Mouse (Mus musculus) midbrain, embryonic 11.5 days (tissue): Measurements from ENCODE around the gene Gna14. TPM values are rescaled to one million over a fixed set of nuclear protein-coding genes. Genes with fewer than 3 reads are reported as not detected.

ENCODE experiments used
- ATAC-seq: fragments of 200-750 bp; cut with Nextera tagmentation; 2 replicates; pipeline ENCODE4 v1.8.0; 2017; ENCODE audit warnings: moderate TSS enrichment, moderate library complexity; ENCODE audit not compliant: low FRiP score
- DNase-seq: peaks from one replicate; pipeline ENCODE4 v3.0.0; 2015; ENCODE audit warnings: low spot score; ENCODE audit errors: missing footprints
- H3K27ac ChIP-seq: fragments of 300-500 bp; sonication (generic); 2 replicates; pipeline ENCODE4 v1.5.1; 2014; ENCODE audit warnings: low read depth, low read length
- H3K27me3 ChIP-seq: fragments of 300-500 bp; sonication (generic); 2 replicates; pipeline ENCODE4 v1.6.1; 2014; ENCODE audit warnings: mild to moderate bottlenecking, low read length, moderate library complexity, mixed read lengths; ENCODE audit not compliant: control insufficient read depth, insufficient read depth
- H3K36me3 ChIP-seq: fragments of 300-500 bp; sonication (generic); 2 replicates; pipeline ENCODE4 v1.6.1; 2014; ENCODE audit warnings: mild to moderate bottlenecking, low read length, moderate library complexity, mixed read lengths; ENCODE audit not compliant: control insufficient read depth, insufficient read depth
- H3K4me1 ChIP-seq: fragments of 300-500 bp; sonication (generic); 2 replicates; pipeline ENCODE4 v1.6.1; 2014; ENCODE audit warnings: low read length; ENCODE audit not compliant: control insufficient read depth, insufficient read depth
- H3K4me2 ChIP-seq: fragments of 300-500 bp; sonication (generic); 2 replicates; pipeline ENCODE4 v1.6.1; 2014; ENCODE audit warnings: mild to moderate bottlenecking, moderate library complexity
- H3K4me3 ChIP-seq: fragments of 300-500 bp; sonication (generic); 2 replicates; pipeline ENCODE4 v1.5.1; 2014; ENCODE audit warnings: low read depth, low read length
- H3K9ac ChIP-seq: fragments of 300-500 bp; sonication (generic); 2 replicates; pipeline ENCODE4 v1.6.1; 2014; ENCODE audit warnings: low read length
- H3K9me3 ChIP-seq: fragments of 300-500 bp; sonication (generic); 2 replicates; pipeline ENCODE4 v1.6.1; 2016; ENCODE audit warnings: low read length; ENCODE audit not compliant: control insufficient read depth
- WGBS: fragments of 180-500 bp; shearing (Covaris S2); extraction: QIAGEN DNeasy Blood & Tissue Kit; methylation state at CpG from one replicate; pipeline ENCODE4 v1.1.7; 2014; 5-methylcytosine and 5-hydroxymethylcytosine counted together
- polyA plus RNA-seq: library from polyadenylated mRNA; unstranded; fragments of >200 nt; fragmentation: Nextera tagmentation; extraction: Ambion mirVana; gene quantifications from 2 replicates; pipeline ENCODE4 v1.2.1, GENCODE M21; 2014

Gna14 gene
- polyA plus RNA-seq, 1 experiment from 2014 or later: 0.18 TPM

DNA sequence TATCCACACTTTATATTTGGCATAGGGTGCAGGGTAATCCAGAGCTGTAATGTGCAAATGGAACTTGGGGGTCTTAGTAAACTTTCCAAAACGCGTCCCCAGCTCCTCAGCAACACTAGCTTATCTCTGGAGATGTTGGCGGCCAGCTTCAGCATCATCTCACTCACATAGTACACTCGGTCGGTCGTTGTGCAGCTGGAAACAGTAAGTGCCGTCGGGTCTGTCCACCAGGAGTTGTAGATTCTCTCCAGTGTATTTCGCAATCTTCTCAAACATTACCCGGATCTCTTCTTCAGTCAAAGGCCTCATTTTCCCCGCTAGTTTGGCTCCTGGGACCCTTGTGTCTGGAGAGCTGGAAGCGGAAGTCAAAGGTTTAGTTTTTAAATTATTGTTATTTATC, 55.2 kb downstream of the Gna14 start:
- Histone ChIP-seq H3K4me1 (no peaks in the 10 kb centered on the region), H3K9ac (no peak overlapping the region), H3K27me3 (no peaks in the 10 kb centered on the region), H3K27ac (no peak overlapping the region), H3K36me3 (no peaks in the 10 kb centered on the region), H3K4me3 (no peak overlapping the region), H3K9me3 (no peaks in the 10 kb centered on the region), H3K4me2 (no peak overlapping the region)
- ATAC-seq (no peak), DNase-seq (no peak)
- 84% methylated on average over 12 of the region's 12 CpGs for WGBS

- H3K4me3 ChIP-seq: no peak overlapping the region
- ATAC-seq (no peak), DNase-seq (peak; percentile 86)
- H3K27me3 ChIP-seq: no peaks in the 10 kb centered on the region
- no peaks in the 10 kb centered on the region for H3K9me3 ChIP-seq
- WGBS: 29% methylated on average over 7 of the region's 7 CpGs
- H3K4me1 ChIP-seq: no peaks in the 10 kb centered on the region
- no peak overlapping the region for H3K4me2 ChIP-seq
- H3K9ac ChIP-seq: no peak overlapping the region
- no peak overlapping the region for H3K27ac ChIP-seq
- no peaks in the 10 kb centered on the region for H3K36me3 ChIP-seq
Observed at GRCm38 (mm10) chr19:16491497-16491896, 55.9 kb downstream of the Gna14 start.

DNA sequence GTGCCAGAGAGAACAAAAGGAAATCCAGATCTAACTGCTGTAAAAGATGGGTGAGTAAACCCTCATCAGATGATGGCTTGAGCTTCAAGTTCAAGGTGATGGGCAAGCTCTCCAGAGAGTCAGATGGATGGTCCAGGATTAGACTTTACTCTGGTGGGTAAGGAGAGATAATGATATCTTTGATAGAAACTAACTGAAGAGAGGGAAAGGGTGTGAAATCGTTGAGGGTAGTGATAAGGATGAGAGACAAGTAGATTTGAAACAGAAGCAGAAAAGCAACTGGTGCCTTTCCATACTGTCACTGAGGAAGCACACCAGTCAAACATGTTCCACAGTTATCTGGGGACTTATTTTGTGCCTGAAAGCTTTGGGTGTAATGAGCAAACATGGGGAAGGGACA, 56.9 kb downstream of the Gna14 start:
- 77% methylated on average over 1 of the region's 1 CpGs for WGBS
- Histone ChIP-seq H3K4me3 (no peak overlapping the region), H3K27ac (no peak overlapping the region)

DNA sequence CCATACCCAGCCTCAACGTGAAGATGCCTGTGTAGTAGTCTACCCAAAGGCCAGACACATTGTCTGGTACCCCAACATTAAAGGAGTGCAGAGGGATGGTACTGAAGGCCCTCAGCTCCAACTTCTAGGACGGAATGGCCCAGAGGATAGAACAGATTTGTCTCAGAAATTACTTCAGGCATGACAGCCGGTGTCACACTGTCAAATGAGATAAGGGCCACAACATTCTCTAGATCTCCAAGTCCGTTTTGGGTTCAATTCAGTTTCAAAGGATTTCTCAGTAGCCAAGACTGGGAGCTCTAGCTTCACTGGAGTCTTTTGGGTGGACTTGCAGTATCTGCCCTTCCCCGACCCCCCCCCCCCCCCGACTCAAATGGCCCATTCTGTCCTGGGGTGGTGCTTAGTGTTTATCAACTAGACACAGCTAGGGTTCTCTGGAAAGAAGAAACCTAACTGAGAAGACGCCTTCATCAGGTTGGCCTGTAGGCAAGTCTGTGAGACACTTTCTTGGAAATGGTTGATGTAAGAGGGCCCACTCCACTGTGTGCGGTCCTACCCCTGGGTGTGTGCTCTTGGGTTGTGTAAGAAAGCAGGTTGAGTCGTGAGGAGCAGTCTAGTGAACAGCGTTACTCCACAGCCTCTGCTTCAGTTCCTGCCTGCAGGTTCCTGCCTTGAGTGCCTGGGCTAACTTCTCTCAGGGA, 59.4 kb downstream of the Gna14 start:
- no peaks in the 10 kb centered on the region for H3K36me3 ChIP-seq
- no peak overlapping the region for H3K4me2 ChIP-seq
- no peaks in the 10 kb centered on the region for H3K4me1 ChIP-seq
- H3K27me3 ChIP-seq: no peaks in the 10 kb centered on the region
- ATAC-seq (no peak), DNase-seq (no peak)
- WGBS: 89% methylated on average over 10 of the region's 10 CpGs
- no peak overlapping the region for H3K9ac ChIP-seq
- H3K27ac ChIP-seq: no peak overlapping the region
- no peak overlapping the region for H3K4me3 ChIP-seq
- no peaks in the 10 kb centered on the region for H3K9me3 ChIP-seq

More for the DNA sequence above, 56.9 kb downstream of the Gna14 start:
- H3K4me1 ChIP-seq: no peaks in the 10 kb centered on the region
- H3K4me2 ChIP-seq: no peak overlapping the region
- no peak for ATAC-seq
- H3K27me3 ChIP-seq: no peaks in the 10 kb centered on the region
- DNase-seq: no peak
- no peaks in the 10 kb centered on the region for H3K9me3 ChIP-seq
- no peak overlapping the region for H3K9ac ChIP-seq
- no peaks in the 10 kb centered on the region for H3K36me3 ChIP-seq

DNA sequence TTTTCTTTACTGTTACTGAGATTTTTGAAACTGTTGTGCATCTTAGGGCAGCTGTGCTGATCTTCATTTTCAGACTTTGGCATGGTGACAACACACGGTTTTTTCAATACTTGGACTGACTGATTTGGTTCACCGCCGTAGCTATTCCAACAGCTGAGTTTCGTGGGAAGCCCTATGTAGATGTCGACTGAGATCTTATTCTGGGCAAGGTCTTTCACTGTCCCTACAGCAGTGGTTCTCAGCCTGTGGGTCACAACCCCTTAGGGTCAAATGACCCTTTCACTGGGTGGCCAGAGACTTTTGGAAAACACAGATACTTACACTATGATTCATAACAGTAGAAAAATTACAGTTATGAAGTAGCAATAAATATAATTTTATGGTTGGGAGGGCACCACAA, 60.5 kb downstream of the Gna14 start:
- H3K4me3 ChIP-seq: no peak overlapping the region
- no peak overlapping the region for H3K9ac ChIP-seq
- 91% methylated on average over 5 of the region's 5 CpGs for WGBS
- no peak overlapping the region for H3K4me2 ChIP-seq
- H3K4me1 ChIP-seq: no peaks in the 10 kb centered on the region
- ATAC-seq (no peak), DNase-seq (no peak)
- no peaks in the 10 kb centered on the region for H3K27me3 ChIP-seq
- H3K36me3 ChIP-seq: no peaks in the 10 kb centered on the region
- H3K27ac ChIP-seq: no peak overlapping the region
- no peaks in the 10 kb centered on the region for H3K9me3 ChIP-seq

GRCm38 (mm10) chr19:16502054-16502453, 66.5 kb downstream of the Gna14 start:
- DNase-seq (no peak), ATAC-seq (no peak)
- Histone ChIP-seq H3K4me1 (0 out of 2 replicates have a peak, but pooled peaks cover under 1% of the 10 kb centered on the region), H3K4me3 (no peak overlapping the region), H3K36me3 (no peaks in the 10 kb centered on the region), H3K4me2 (no peak overlapping the region), H3K9ac (no peak overlapping the region), H3K27me3 (no peaks in the 10 kb centered on the region), H3K9me3 (no peaks in the 10 kb centered on the region), H3K27ac (no peak overlapping the region)
- WGBS: 72% methylated on average over 5 of the region's 5 CpGs

DNA sequence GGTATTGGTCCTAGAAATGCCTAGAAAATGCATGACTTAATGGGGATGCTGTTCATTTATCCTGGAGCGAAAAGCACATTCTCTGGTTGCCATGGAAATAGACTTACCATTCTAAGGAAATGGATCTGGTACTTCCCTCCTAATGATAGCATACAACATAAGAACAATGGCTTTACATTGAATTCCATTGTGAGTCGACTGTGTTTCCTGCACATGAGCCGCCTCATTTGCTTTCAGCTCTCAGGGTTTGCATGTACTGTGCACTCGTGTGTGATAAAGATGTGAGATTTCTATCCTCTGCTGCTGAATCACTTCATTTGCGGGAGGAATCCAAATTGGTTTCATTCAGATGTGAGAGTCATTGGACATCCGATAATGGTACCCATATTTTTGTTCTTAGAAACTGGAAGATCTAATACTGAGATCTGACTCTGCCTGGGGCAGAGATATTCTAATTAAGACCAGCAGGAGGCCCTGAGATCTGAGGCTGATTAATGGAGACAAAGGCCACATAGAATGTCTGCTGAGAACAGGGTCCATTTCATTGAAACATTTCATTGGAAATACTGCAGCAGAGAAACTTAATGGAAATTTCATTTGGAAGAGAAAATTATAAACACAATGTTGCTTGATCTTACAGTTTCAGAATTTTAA, 71.3 kb downstream of the Gna14 start:
- Histone ChIP-seq H3K4me3 (no peak overlapping the region), H3K27me3 (no peaks in the 10 kb centered on the region), H3K9ac (no peak overlapping the region), H3K9me3 (no peaks in the 10 kb centered on the region), H3K27ac (no peak overlapping the region), H3K4me2 (no peak overlapping the region), H3K36me3 (no peaks in the 10 kb centered on the region), H3K4me1 (0 out of 2 replicates have a peak, but pooled peaks cover 4% of the 10 kb centered on the region)
- ATAC-seq (peak; percentile 81), DNase-seq (peak; percentile 85)
- 30% methylated on average over 6 of the region's 6 CpGs for WGBS

DNA sequence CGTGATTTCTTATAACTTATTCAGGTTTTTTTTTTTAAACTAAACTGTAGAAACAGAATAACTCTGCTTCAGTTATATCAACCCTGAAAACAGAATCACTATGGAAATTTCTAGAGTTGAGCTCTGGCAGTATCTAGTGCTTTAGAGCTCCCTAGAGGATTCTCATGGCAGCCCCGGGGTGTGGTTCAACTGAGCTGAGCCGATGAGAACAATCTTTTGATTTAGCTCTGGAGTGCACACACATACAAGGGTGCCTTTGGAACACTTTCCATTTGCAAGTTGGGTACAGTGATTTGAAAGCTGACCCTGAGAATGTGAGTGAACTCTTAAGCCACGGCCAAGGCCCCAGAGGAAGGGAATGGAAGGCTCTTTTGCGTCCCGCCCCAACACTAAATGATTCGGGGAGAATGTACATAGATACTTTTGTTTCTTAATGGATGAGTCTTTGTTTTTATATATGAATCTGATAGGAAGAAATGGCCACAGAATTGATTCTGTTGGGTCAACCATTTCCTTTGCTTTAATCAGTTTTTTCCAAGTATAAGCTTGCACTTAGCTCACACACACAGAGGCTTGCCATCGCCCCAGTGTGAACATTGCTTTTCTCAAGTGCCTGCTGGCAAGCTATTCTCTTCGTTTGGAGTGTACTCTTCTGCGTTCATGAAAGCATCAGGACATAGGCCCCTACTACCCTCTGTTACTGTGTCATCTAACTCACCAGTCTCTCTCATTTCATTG, 75.0 kb downstream of the Gna14 start:
- H3K27ac ChIP-seq: no peak overlapping the region
- ATAC-seq (no peak), DNase-seq (no peak)
- 0 out of 2 replicates have a peak, but pooled peaks cover 4% of the 10 kb centered on the region for H3K4me1 ChIP-seq
- H3K36me3 ChIP-seq: no peaks in the 10 kb centered on the region
- H3K4me2 ChIP-seq: no peak overlapping the region
- H3K4me3 ChIP-seq: no peak overlapping the region
- H3K9ac ChIP-seq: no peak overlapping the region
- no peaks in the 10 kb centered on the region for H3K9me3 ChIP-seq
- 88% methylated on average over 10 of the region's 10 CpGs for WGBS
- H3K27me3 ChIP-seq: no peaks in the 10 kb centered on the region

DNA sequence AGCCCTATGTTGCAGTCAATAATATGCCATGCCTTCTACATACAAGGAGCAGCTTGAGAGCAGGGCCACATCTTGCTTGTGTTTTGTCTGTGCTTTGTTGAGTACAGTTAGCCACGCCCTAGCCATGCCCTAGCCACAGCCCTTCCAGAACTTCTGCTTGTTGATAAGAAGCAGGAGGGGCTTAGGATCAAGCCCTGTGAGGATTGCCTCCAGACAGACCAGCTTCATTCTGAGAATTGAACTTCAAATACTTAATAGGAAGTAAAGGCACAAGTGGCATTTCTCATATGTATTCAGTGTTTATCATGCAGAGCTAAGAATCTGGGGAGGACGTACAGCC, 75.5 kb downstream of the Gna14 start:
- 88% methylated on average over 2 of the region's 2 CpGs for WGBS
- no peak for ATAC-seq
- H3K4me3 ChIP-seq: no peak overlapping the region

More for the DNA sequence above, 75.5 kb downstream of the Gna14 start:
- H3K4me2 ChIP-seq: no peak overlapping the region
- H3K4me1 ChIP-seq: 0 out of 2 replicates have a peak, but pooled peaks cover 4% of the 10 kb centered on the region
- no peak for DNase-seq
- H3K36me3 ChIP-seq: no peaks in the 10 kb centered on the region
- H3K27me3 ChIP-seq: no peaks in the 10 kb centered on the region
- no peak overlapping the region for H3K9ac ChIP-seq
- no peaks in the 10 kb centered on the region for H3K9me3 ChIP-seq
- H3K27ac ChIP-seq: no peak overlapping the region
